Mouse (Mus musculus) lung, adult 2 months (tissue): ENCODE measurements around the gene Kdsr.

Experiments used
- CTCF ChIP-seq: fragments of 200-500 bp; IDR thresholded peaks from 2 replicates; pipeline ENCODE4 v1.5.1; 2011; ENCODE audit warnings: mild to moderate bottlenecking, low read length, control low read depth; ENCODE audit not compliant: insufficient read depth
- POLR2A ChIP-seq: fragments of 200-500 bp; IDR thresholded peaks from 2 replicates; pipeline ENCODE4 v1.6.1; 2011; ENCODE audit warnings: low read depth, mild to moderate bottlenecking, control low read depth, low read length, borderline replicate concordance; ENCODE audit errors: extremely low read depth

DNA sequence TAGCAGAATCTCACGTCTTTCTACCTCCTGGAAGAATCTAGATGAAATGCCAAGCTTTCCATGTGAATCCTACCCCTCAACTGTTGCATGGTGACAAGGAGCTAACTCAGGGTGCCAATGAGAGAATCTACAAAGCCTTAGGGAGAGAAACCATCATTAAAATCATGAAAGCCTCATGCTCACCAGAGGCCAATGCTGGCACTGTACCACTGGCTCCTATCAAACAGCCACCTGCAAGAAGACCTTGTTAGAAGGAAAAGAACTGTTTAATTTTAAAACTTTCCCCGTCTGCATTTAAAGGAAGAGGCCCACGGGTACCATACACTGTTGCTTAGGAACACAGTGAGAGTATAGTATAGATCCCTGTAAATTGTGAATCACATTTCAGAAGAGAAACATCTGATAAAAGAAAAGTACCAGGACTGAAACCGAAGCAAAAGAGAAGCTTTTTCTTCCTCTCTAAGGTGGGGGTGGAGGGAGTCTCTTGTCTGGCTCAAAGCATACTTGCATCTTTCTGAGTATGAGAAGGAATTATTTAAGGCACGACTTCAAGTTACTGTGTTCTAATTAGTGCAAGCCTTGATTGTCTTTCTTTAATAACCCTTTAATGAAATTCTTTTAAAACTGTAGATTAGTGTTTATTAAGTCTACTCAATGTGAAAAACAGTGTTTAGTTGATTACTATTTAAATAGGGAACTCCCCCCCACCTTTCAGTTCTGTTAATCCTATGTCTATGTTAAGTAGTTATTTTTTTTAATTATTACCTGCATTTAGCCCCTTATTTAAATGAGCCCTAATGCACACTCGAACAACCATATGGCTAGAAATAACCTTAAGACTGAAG, 52.3 kb downstream of the Kdsr start:
- TF ChIP-seq CTCF (no peak), POLR2A (no peak)
